Mouse (Mus musculus): Measurements from ENCODE around the gene Myo15.

- TF ChIP-seq CTCF (IDR thresholded peaks at IDR 0.05; ENCODE audit: control insufficient read depth, insufficient read depth, insufficient replicate concordance, low read depth, low read length), result no peak
- no peak for TF ChIP-seq POLR2A (IDR thresholded peaks at IDR 0.05; ENCODE audit: control insufficient read depth, low read depth, low read length)
Observed at GRCm38 (mm10) chr11:60470743-60471142, 1.6 kb downstream of the Myo15 start.

Data from testis, adult 2 months (tissue).